Mouse (Mus musculus) cerebellum, adult 2 months (tissue): ENCODE data around the gene Pou2af1. TPM values are rescaled to one million over a fixed set of nuclear protein-coding genes. Genes with fewer than 3 reads are reported as not detected.

ENCODE experiments used
- DNase-seq, 2 experiments: peaks; one replicate each; pipeline ENCODE4 v3.0.0; 2021
- H3K27ac ChIP-seq: fragments of 200-500 bp; 2 replicates; pipeline ENCODE4 v1.5.1; 2012; ENCODE audit warnings: low read length, control low read depth, inconsistent platforms; ENCODE audit not compliant: insufficient read depth
- H3K27me3 ChIP-seq: fragments of 200-500 bp; 2 replicates; pipeline ENCODE4 v1.6.1; 2012; ENCODE audit warnings: inconsistent platforms, mild to moderate bottlenecking, low read length, moderate library complexity; ENCODE audit not compliant: control insufficient read depth, insufficient read depth
- H3K4me1 ChIP-seq: fragments of 200-500 bp; 2 replicates; pipeline ENCODE4 v1.6.1; 2011; ENCODE audit warnings: low read length; ENCODE audit not compliant: control insufficient read depth, insufficient read depth
- H3K4me3 ChIP-seq: fragments of 200-500 bp; replicated peaks from 2 replicates; pipeline ENCODE3; 2011; ENCODE audit warnings: mild to moderate bottlenecking, low read depth, low read length, control low read depth; ENCODE audit not compliant: insufficient read depth
- CTCF ChIP-seq: fragments of 200-500 bp; IDR thresholded peaks from 2 replicates; pipeline ENCODE4 v1.5.1; 2011; ENCODE audit warnings: low read depth, mild to moderate bottlenecking, control low read depth, low read length, moderate library complexity, borderline replicate concordance; ENCODE audit not compliant: insufficient read depth
- POLR2A ChIP-seq: fragments of 200-500 bp; IDR thresholded peaks from 2 replicates; pipeline ENCODE4 v1.6.1; 2011; ENCODE audit warnings: low read length, control low read depth, borderline replicate concordance; ENCODE audit not compliant: insufficient read depth
- WGBS: fragments of 180-500 bp; shearing (Covaris S2); methylation state at CpG from one replicate; pipeline ENCODE4 v1.1.7; 2018; 5-methylcytosine and 5-hydroxymethylcytosine counted together
- polyA plus RNA-seq: library from polyadenylated mRNA; depleted of rRNA; stranded (reverse); fragments of >200 nt; gene quantifications from 2 replicates; pipeline ENCODE4 v1.2.3, GENCODE M21; 2012; rRNA removed

Gene Pou2af1
- polyA plus RNA-seq, 1 experiment = 0.20 TPM

DNA sequence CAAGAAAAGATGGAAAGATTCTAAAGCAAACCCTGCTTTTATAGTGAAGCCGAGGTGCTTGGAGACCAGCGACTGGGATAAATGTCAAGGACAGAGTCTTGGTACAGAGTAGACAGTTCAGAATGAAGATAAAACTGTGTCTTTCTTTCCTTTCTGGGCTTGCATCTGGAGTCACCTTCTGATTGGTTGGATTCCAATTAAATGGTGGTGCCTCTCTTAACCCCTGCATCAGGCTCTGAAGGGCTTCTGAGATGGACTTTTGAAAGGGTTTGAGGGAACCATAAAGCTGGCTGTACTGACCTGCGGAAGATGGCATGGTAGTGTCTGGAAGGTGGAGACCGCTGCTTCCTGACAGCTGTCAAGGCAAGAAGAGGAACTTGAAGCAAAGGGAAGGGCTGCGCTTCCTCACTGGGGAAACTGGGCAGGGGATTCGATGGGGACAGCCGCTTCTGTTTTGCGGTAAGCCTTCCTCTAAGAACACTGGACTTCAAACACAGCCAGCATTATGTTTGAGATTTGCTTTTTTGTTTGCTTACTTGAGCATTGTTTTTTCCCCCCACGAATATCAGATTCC, 60.2 kb downstream of the Pou2af1 start:
- Histone ChIP-seq H3K4me3 (no peak overlapping the region), H3K27me3 (no peaks in the 10 kb centered on the region; the same call in 1 of the 2 replicates), H3K27ac (no peak overlapping the region), H3K4me1 (no peaks in the 10 kb centered on the region)
- no peak for DNase-seq
- no peak for TF ChIP-seq POLR2A
- TF ChIP-seq CTCF = no peak
- WGBS = 81% methylated on average over 9 of the region's 9 CpGs

DNA sequence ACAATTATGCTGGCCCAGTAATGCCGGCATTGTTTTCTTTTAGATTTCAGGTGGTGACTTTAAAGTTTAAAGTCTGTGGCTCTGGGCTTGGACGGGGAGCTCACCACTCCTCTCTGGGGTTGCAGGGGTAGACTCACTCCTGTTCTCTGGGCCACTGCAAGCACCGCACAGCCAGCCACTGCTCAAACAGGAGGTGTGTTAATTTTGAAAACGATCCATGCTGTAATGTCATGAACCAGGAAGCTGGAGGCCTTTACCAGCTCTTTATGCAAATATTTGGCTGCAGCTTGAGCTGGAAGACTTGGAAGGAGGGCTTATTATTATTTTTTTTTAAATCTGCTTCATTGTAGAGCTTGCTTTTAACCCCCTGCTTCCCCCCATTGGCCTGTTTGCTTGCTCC, 61.2 kb downstream of the Pou2af1 start:
- DNase-seq = no peak
- Histone ChIP-seq H3K27ac (no peak overlapping the region), H3K4me3 (no peak overlapping the region), H3K27me3 (no peaks in the 10 kb centered on the region; the same call in 1 of the 2 replicates), H3K4me1 (no peaks in the 10 kb centered on the region)
- TF ChIP-seq CTCF (no peak), POLR2A (no peak)
- 49% methylated on average over 4 of the region's 4 CpGs for WGBS

DNA sequence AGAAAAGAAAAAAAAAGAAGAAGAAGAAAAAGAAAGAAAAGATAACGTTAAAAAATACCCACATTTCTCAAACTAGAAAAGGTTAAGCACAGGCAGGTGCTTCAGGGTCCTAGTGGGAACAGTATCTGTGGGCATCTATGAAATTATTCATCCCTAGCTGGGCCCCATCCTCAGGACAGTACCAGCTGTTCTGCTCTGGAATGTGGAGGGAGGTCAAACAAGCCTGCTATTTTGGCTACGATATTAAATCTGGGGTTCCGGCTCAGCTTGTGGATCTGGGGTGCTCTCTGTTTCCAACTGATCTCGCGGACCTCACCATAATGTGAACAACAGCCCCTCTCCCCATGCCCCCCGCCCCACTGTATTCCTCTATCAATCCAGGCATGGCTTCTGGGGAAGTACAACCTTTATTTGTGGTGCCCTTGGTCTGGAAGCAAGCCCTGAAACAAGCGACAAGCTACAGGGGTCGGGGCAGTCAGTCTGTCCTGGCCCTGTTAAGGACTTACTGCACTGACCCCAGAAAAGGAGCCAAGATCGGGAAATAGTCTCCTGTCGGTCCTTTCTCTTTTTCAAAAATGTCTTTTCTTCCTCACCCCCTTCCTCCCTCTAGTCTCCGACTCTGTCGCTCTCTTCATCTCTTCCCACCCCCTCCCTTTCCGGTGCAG, 64.5 kb downstream of the Pou2af1 start:
- DNase-seq = no peak
- Histone ChIP-seq H3K4me1 (no peaks in the 10 kb centered on the region), H3K4me3 (peak overlapping the region; percentile 48), H3K27me3 (no peaks in the 10 kb centered on the region; the same call in 1 of the 2 replicates), H3K27ac (no peak overlapping the region)
- 30% methylated on average over 13 of the region's 13 CpGs for WGBS
- no peak for TF ChIP-seq POLR2A

GRCm38 (mm10) chr9:51278500-51279381, 65.2 kb downstream of the Pou2af1 start, which contains the start of gene Colca2:
Colca2 (minus strand) TSS chr9:51278569.
- no peak for TF ChIP-seq POLR2A
- TF ChIP-seq CTCF = peak; percentile 4; the same call in 1 of the 2 replicates
- H3K4me1 ChIP-seq = no peaks in the 10 kb centered on the region
- WGBS = under 1% methylated on average over 53 of the region's 53 CpGs

GRCm38 (mm10) chr9:51286079-51286478, 72.6 kb downstream of the Pou2af1 start:
- 42% methylated on average over 2 of the region's 2 CpGs for WGBS
- H3K4me3 ChIP-seq = no peak overlapping the region
- no peak overlapping the region for H3K27ac ChIP-seq
- DNase-seq = no peak
- no peaks in the 10 kb centered on the region for H3K27me3 ChIP-seq
- H3K4me1 ChIP-seq = no peaks in the 10 kb centered on the region
- TF ChIP-seq CTCF (no peak), POLR2A (no peak)

More at GRCm38 (mm10) chr9:51278500-51279381, 65.2 kb downstream of the Pou2af1 start, which contains the start of gene Colca2:
- no peaks in the 10 kb centered on the region; the same call in 1 of the 2 replicates for H3K27me3 ChIP-seq
- H3K4me3 ChIP-seq = peak within 1 kb of the TSS; percentile 48
- H3K27ac ChIP-seq = no peak within 1 kb of the TSS
- DNase-seq = peak; percentile 33 to 34

Other genes starting within 250 kb of the Pou2af1 start
- 23.1 and 23.6 TPM in 2 replicates for gene Sik2, start 204.6 kb upstream of the Pou2af1 start, polyA plus RNA-seq
- gene Btg4, start 152.8 kb upstream of the Pou2af1 start, polyA plus RNA-seq = not detected in 2 replicates
- gene Layn, start 136.6 kb upstream of the Pou2af1 start, polyA plus RNA-seq = 7.2 and 7.5 TPM in 2 replicates
- 0.29 and 0.48 TPM in 2 replicates for gene 4833427G06Rik, start 111.6 kb upstream of the Pou2af1 start, polyA plus RNA-seq
- 0.02 TPM in 1 of 2 replicates, not detected in the other for gene Gm32742, start 48.2 kb upstream of the Pou2af1 start, polyA plus RNA-seq
- gene Colca2, start 64.9 kb downstream of the Pou2af1 start, polyA plus RNA-seq = 3.5 and 3.7 TPM in 2 replicates
- gene 1810046K07Rik, start 115.2 kb downstream of the Pou2af1 start, polyA plus RNA-seq = not detected in 2 replicates